ENCODE assay signal across 30 mouse cellular contexts in genomic region chr9:37390891-37391290, GRCm38 (mm10). TPM values are rescaled to one million over a fixed set of nuclear protein-coding genes. Genes with fewer than 3 reads are reported as not detected.
"Had no signal": no experiment of that assay in that cellular context is flagged by ENCODE, and none has a peak within 500 bp of the region (broad histone marks: within the 10 kb centered on the region; RNA-seq: fewer than 3 reads in every experiment).

No protein-coding gene starts in this region.

- H3K27ac ChIP-seq: heart, embryonic 13.5 days; heart, embryonic 15.5 days; hindbrain, embryonic 13.5 days; hindbrain, embryonic 15.5 days; hindbrain, postnatal 0 days; layer of hippocampus, adult 2 months; left cerebral cortex, adult 2 months; limb, embryonic 10.5 days; limb, embryonic 12.5 days; liver, embryonic 13.5 days; liver, embryonic 15.5 days had no signal

- H3K9me3 ChIP-seq: heart, embryonic 13.5 days; heart, embryonic 15.5 days; hindbrain, embryonic 13.5 days; hindbrain, embryonic 15.5 days; limb, embryonic 10.5 days; limb, embryonic 12.5 days; liver, embryonic 13.5 days; liver, embryonic 15.5 days had no signal

- H3K36me3 ChIP-seq: heart, embryonic 13.5 days; heart, embryonic 15.5 days; hindbrain, embryonic 13.5 days; hindbrain, embryonic 15.5 days; limb, embryonic 10.5 days; limb, embryonic 12.5 days; liver, embryonic 13.5 days; liver, embryonic 15.5 days had no signal

- H3K9ac ChIP-seq: heart, embryonic 13.5 days; heart, embryonic 15.5 days; hindbrain, embryonic 13.5 days; hindbrain, embryonic 15.5 days; limb, embryonic 12.5 days; liver, embryonic 13.5 days; liver, embryonic 15.5 days had no signal

- DNase-seq: gastrocnemius, postnatal 14 days; gastrocnemius, postnatal 36 days; heart, adult 18-20 months; heart, postnatal 14 days; heart, postnatal 36 days; kidney, adult 11 months; kidney, adult 2 months; kidney, postnatal 10 days; kidney, postnatal 25 days; kidney, postnatal 4 days; liver; liver, embryonic 13.5 days had no signal

- H3K4me1 ChIP-seq: heart, embryonic 13.5 days; heart, embryonic 15.5 days; hindbrain, embryonic 13.5 days; hindbrain, embryonic 15.5 days; limb, embryonic 10.5 days; limb, embryonic 12.5 days; liver, embryonic 13.5 days; liver, embryonic 15.5 days had no signal

- H3K4me3 ChIP-seq: heart, embryonic 13.5 days; heart, embryonic 15.5 days; hindbrain, embryonic 13.5 days; hindbrain, embryonic 15.5 days; layer of hippocampus, adult 2 months; left cerebral cortex, adult 2 months; limb, embryonic 10.5 days; limb, embryonic 12.5 days; liver, embryonic 13.5 days; liver, embryonic 15.5 days had no signal

RNA-seq across cellular contexts. Expression of gene Hepacam, which starts 23.7 kb away (rescaled TPM):
- total RNA-seq: heart, postnatal 36 days; hematopoietic stem cell, adult 5-6 weeks had no signal
- polyA plus RNA-seq: heart, embryonic 11.5 days; intestine, embryonic 14.5 days; kidney, embryonic 14.5 days; kidney, embryonic 16.5 days; limb, embryonic 12.5 days; liver, embryonic 11.5 days; liver, embryonic 15.5 days had no signal

RNA-seq across cellular contexts. Expression of gene Robo3, which starts 42.2 kb away (rescaled TPM):
- total RNA-seq: gastrocnemius, adult 18-20 months; gastrocnemius, adult 8-10 months; gastrocnemius, postnatal 14 days; gastrocnemius, postnatal 36 days; heart, adult 18-20 months; heart, postnatal 14 days; heart, postnatal 36 days had no signal
- polyA plus RNA-seq: intestine, embryonic 14.5 days; limb, embryonic 12.5 days had no signal
